Mouse (Mus musculus) liver, adult 2 months (tissue): ENCODE measurements around the gene Arhgap27. TPM values are rescaled to one million over a fixed set of nuclear protein-coding genes. Genes with fewer than 3 reads are reported as not detected.
A peak's percentile ranks its signal among the peaks of the same experiment; 100 is the strongest.

ENCODE experiments used
- DNase-seq: peaks from one replicate; pipeline ENCODE4 v3.0.0-alpha.2; 2011; ENCODE audit warnings: low read depth, low spot score; ENCODE audit errors: extremely low read depth
- H3K27ac ChIP-seq: fragments of 200-500 bp; replicated peaks from 2 replicates; pipeline ENCODE4 v1.5.1; 2012; ENCODE audit warnings: low read depth, mild to moderate bottlenecking, control low read depth, inconsistent platforms, low read length; ENCODE audit not compliant: insufficient read depth
- H3K27me3 ChIP-seq: fragments of 200-500 bp; 2 replicates; pipeline ENCODE4 v1.6.1; 2012; ENCODE audit warnings: mild to moderate bottlenecking, moderate library complexity, low read length, inconsistent platforms; ENCODE audit not compliant: control insufficient read depth, insufficient read depth
- H3K36me3 ChIP-seq: fragments of 200-500 bp; 2 replicates; pipeline ENCODE4 v1.6.1; 2012; ENCODE audit warnings: low read length, inconsistent platforms; ENCODE audit not compliant: control insufficient read depth, insufficient read depth
- H3K4me1 ChIP-seq: fragments of 200-500 bp; 2 replicates; pipeline ENCODE4 v1.6.1; 2011; ENCODE audit warnings: low read length; ENCODE audit not compliant: control insufficient read depth, insufficient read depth
- H3K4me3 ChIP-seq: fragments of 200-500 bp; 2 replicates; pipeline ENCODE4 v1.5.1; 2011; ENCODE audit warnings: low read depth, mild to moderate bottlenecking, control low read depth, low read length, moderate library complexity; ENCODE audit not compliant: insufficient read depth
- H3K79me2 ChIP-seq: fragments of 200-500 bp; 2 replicates; pipeline ENCODE4 v1.6.1; 2012; ENCODE audit warnings: inconsistent platforms, mild to moderate bottlenecking, low read length, moderate library complexity; ENCODE audit not compliant: control insufficient read depth, insufficient read depth
- H3K9ac ChIP-seq: fragments of 200-500 bp; 2 replicates; pipeline ENCODE4 v1.6.1; 2012; ENCODE audit warnings: low read depth, mild to moderate bottlenecking, control low read depth, inconsistent platforms, low read length
- CTCF ChIP-seq: fragments of 200-500 bp; IDR thresholded peaks from 2 replicates; pipeline ENCODE4 v1.5.1; 2011; ENCODE audit warnings: low read depth, low read length, control low read depth
- POLR2A ChIP-seq: fragments of 200-500 bp; IDR thresholded peaks from 2 replicates; pipeline ENCODE4 v1.6.1; 2011; ENCODE audit warnings: low read length, control low read depth; ENCODE audit not compliant: insufficient read depth; ENCODE audit errors: extremely low read depth
- WGBS: fragments of 180-500 bp; shearing (Covaris S2); methylation state at CpG from one replicate; pipeline ENCODE4 v1.1.7; 2018; 5-methylcytosine and 5-hydroxymethylcytosine counted together
- polyA plus RNA-seq: library from polyadenylated mRNA; depleted of rRNA; stranded (reverse); fragments of >200 nt; gene quantifications from 2 replicates; pipeline ENCODE4 v1.2.3, GENCODE M21; 2012
- total RNA-seq: library from RNA; depleted of rRNA; stranded (reverse); fragments of >200 nt; gene quantifications from 2 replicates; pipeline ENCODE4 v1.2.3, GENCODE M21; 2014

Gene Arhgap27
- total and polyA plus RNA-seq, 2 experiments = 0.55 to 3.0 TPM

DNA sequence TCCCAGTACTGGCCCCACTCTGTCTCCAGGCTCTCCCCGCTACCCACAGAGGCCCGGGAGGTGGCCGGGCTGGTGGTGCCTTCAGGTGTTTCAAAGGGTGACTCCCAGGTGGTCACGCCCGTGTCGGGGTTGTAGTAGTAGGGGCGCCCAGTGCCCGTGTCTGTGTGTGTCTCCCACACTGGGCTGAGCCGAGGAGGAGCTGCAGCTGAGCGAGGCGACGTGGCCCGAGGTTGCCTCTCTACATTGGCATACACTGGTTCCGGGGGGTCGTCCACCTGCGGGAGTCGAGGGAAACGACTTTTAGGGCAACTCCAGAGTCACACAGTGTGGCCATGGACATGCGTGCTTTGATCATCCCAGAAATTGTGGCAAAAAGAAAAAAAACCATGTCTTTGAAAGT is 23.4 kb downstream of the Arhgap27 start:
- Histone ChIP-seq H3K4me3 (no peak overlapping the region), H3K27me3 (peaks cover 3% of the 10 kb centered on the region; the same call in 1 of the 2 replicates), H3K27ac (no peak overlapping the region), H3K79me2 (no peaks in the 10 kb centered on the region), H3K9ac (no peak overlapping the region), H3K4me1 (no peaks in the 10 kb centered on the region; the same call in 1 of the 2 replicates), H3K36me3 (no peaks in the 10 kb centered on the region)
- WGBS = 53% methylated on average over 19 of the region's 19 CpGs
- TF ChIP-seq CTCF (no peak), POLR2A (no peak)
- DNase-seq = no peak

DNA sequence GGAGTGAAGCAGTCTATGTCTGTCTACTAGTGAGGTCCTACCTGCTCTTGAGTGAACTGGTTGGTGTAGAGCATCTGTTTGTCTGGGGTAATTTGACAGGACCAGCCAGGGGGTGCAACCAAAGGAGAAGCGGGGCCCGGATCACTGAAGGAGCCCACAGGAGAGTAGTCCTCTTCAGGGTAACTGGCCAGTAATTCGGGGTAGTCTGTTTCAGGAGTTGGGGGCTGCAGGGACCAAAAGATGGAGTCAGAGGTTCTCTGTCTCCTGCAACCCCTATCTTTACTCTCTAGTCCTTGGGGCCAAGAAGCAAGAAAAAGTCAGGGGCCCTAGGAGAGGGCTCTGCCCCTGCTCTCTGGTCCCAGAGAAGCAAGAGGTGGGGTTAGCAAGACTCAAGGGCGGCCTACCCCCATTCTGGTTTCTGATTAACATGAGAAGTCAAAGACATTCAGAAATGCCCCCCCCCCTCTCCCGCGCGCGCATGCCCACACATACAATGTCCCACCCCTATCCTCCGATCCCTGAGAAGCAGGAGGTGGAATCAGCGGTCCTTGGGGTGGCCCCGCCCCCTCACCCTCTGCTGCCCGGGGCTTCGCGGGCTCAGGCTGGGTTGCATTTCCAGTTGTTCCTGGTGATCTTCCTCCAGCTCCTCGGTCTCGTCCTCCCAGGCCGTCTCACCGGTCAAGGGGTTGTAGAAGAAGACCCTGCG is 23.9 kb downstream of the Arhgap27 start:
- H3K27me3 ChIP-seq = peaks cover 3% of the 10 kb centered on the region; the same call in 1 of the 2 replicates
- DNase-seq = no peak
- H3K36me3 ChIP-seq = no peaks in the 10 kb centered on the region
- no peak overlapping the region for H3K27ac ChIP-seq
- H3K4me1 ChIP-seq = no peaks in the 10 kb centered on the region; the same call in 1 of the 2 replicates
- 48% methylated on average over 19 of the region's 19 CpGs for WGBS
- no peak overlapping the region for H3K9ac ChIP-seq
- no peak overlapping the region for H3K4me3 ChIP-seq
- H3K79me2 ChIP-seq = no peaks in the 10 kb centered on the region
- TF ChIP-seq CTCF = no peak
- TF ChIP-seq POLR2A = no peak

DNA sequence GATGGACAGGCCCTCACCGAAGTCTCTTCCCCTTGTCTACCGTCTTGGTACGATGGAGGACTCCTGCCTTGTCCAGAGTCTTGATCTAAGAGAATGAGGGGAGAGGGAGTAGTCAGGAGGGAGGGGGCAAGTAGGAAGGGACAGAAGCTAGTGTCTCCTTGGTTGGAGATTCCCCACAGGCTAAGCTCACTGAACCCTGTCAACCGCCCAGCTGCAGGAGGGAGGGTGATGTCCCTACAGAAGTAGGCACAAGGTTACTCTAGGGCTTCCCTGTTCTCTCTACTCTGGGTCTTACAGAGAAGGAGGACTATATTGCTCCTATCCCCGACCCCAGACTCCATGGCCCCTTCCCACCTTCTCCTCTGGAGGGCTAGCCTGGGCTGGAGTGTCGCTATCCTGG is 24.8 kb downstream of the Arhgap27 start:
- H3K79me2 ChIP-seq = no peaks in the 10 kb centered on the region
- H3K4me3 ChIP-seq = no peak overlapping the region
- DNase-seq = no peak
- TF ChIP-seq POLR2A (no peak), CTCF (no peak)
- no peaks in the 10 kb centered on the region; the same call in 1 of the 2 replicates for H3K4me1 ChIP-seq
- no peak overlapping the region for H3K9ac ChIP-seq
- WGBS = 92% methylated on average over 6 of the region's 6 CpGs
- H3K36me3 ChIP-seq = no peaks in the 10 kb centered on the region
- H3K27me3 ChIP-seq = peaks cover 3% of the 10 kb centered on the region; the same call in 1 of the 2 replicates
- no peak overlapping the region for H3K27ac ChIP-seq

DNA sequence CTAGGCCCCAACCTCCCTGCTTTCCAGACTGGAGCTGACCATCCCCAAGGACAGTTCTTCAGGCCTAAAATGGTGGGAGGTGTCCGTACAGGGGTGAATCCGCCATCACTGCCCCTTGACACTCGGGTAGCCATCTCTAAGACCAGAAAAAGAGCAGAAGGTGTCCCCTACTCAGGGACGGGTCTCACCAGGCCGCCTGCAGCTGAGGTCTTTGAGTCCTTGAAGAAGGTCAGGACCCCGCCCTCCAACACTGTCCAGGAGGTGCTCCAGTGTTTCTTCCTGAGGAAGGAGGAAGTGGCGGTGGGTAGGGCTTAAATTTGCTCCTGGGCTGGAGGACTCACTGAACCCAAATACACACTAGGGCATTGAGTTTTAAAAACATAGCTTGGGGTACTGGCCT is 25.4 kb downstream of the Arhgap27 start:
- Histone ChIP-seq H3K4me3 (no peak overlapping the region), H3K9ac (no peak overlapping the region), H3K4me1 (no peaks in the 10 kb centered on the region; the same call in 1 of the 2 replicates), H3K79me2 (no peaks in the 10 kb centered on the region), H3K36me3 (no peaks in the 10 kb centered on the region), H3K27ac (no peak overlapping the region), H3K27me3 (peaks cover 3% of the 10 kb centered on the region; the same call in 1 of the 2 replicates)
- DNase-seq = no peak
- TF ChIP-seq CTCF (no peak), POLR2A (no peak)
- 89% methylated on average over 7 of the region's 7 CpGs for WGBS

DNA sequence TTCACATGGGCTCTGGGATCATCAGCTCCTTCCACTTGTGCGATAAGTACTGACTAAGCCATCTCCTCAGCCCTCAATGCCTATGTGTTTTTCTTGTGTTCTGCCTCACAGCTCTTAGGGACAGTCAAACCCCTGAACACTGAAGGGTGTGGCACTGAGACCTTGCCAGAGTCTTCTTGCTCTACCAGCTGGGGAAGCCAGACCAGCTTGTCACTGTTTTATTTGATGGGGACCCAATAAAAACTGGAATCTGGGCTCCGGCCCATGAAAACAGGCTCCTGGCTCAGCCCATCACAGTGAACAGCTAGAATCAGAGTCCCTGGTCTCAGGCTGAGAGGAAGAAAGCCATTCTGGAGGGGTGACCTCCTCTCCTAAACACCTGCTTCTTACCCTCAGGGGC is 26.3 kb downstream of the Arhgap27 start:
- H3K4me3 ChIP-seq = no peak overlapping the region
- 98% methylated on average over 2 of the region's 2 CpGs for WGBS
- peaks cover 3% of the 10 kb centered on the region; the same call in 1 of the 2 replicates for H3K27me3 ChIP-seq
- no peak overlapping the region for H3K27ac ChIP-seq
- H3K9ac ChIP-seq = no peak overlapping the region
- H3K4me1 ChIP-seq = no peaks in the 10 kb centered on the region
- H3K36me3 ChIP-seq = no peaks in the 10 kb centered on the region
- DNase-seq = no peak
- TF ChIP-seq POLR2A = no peak
- TF ChIP-seq CTCF = no peak
- H3K79me2 ChIP-seq = no peaks in the 10 kb centered on the region

DNA sequence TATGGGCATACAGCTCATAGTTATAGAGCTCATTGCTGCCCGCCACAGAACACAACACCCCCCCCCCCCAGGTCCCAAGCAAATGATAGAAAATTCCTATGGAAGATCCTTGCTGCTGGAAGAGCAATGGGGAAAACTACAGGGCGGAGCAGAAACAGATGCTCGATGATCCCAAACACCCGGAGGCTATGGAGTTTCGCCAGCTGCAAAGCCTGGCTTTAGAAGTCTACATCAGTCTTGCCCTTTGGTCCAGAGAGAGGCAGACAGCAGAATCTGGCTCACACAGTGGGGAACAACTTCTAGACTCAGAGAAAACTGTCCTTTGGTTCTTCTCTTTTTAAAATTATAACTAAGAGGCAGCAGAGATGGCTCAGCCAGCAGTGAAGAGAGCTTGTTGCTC is 27.9 kb downstream of the Arhgap27 start:
- peaks cover 3% of the 10 kb centered on the region; the same call in 1 of the 2 replicates for H3K27me3 ChIP-seq
- H3K27ac ChIP-seq = no peak overlapping the region
- peak; percentile 24 for DNase-seq
- 82% methylated on average over 5 of the region's 5 CpGs for WGBS
- no peaks in the 10 kb centered on the region for H3K79me2 ChIP-seq
- H3K4me1 ChIP-seq = no peaks in the 10 kb centered on the region
- no peak overlapping the region for H3K9ac ChIP-seq
- H3K36me3 ChIP-seq = no peaks in the 10 kb centered on the region
- no peak for TF ChIP-seq POLR2A
- no peak for TF ChIP-seq CTCF
- no peak overlapping the region for H3K4me3 ChIP-seq
